Mouse (Mus musculus) embryonic facial prominence, embryonic 13.5 days (tissue): ENCODE data around the gene Ggct. TPM values are rescaled to one million over a fixed set of nuclear protein-coding genes. Genes with fewer than 3 reads are reported as not detected.

ENCODE experiments used
- polyA plus RNA-seq: library from polyadenylated mRNA; unstranded; fragments of >200 nt; fragmentation: Nextera tagmentation; extraction: Ambion mirVana; gene quantifications from 2 replicates; pipeline ENCODE4 v1.2.1, GENCODE M21; 2015

Gene Ggct
- polyA plus RNA-seq, 1 experiment from 2014 or later, result 9.9 TPM

Other genes with a start within 250 kb of the Ggct start
- gene Znrf2, start 176.0 kb downstream of the Ggct start, polyA plus RNA-seq, result 3.5 and 3.7 TPM in 2 replicates
- gene Nod1, start 20.3 kb downstream of the Ggct start, polyA plus RNA-seq, result 4.9 and 7.2 TPM in 2 replicates
- gene Gars, start 45.1 kb upstream of the Ggct start, polyA plus RNA-seq, result 111 and 129 TPM in 2 replicates
- not detected in 2 replicates for gene Crhr2, start 140.1 kb upstream of the Ggct start, polyA plus RNA-seq
- gene Inmt, start 182.1 kb upstream of the Ggct start, polyA plus RNA-seq, result 1.9 and 3.2 TPM in 2 replicates
- gene Mindy4, start 210.4 kb upstream of the Ggct start, polyA plus RNA-seq, result 19.2 and 21.2 TPM in 2 replicates